22 mouse cellular contexts compared by ENCODE assay signal in genomic region chr12:112335641-112336040, GRCm38 (mm10).
A peak's percentile ranks its signal among the peaks of the same experiment; 100 is the strongest.
DNase-seq lines count a peak whose midpoint lies in the region; ATAC-seq and TF ChIP-seq lines count a peak whose summit lies in the region.
"Had no signal": no experiment of that assay in that cellular context is flagged by ENCODE, and none has a peak within 500 bp of the region (broad histone marks: within the 10 kb centered on the region; RNA-seq: fewer than 3 reads in every experiment).

No protein-coding gene starts in this region.

- no peaks in the 10 kb centered on the region for H3K9me3 ChIP-seq in forebrain, embryonic 16.5 days (ENCODE audit: control insufficient read depth, low read length)
- H3K9me3 ChIP-seq in midbrain, embryonic 12.5 days: no peaks in the 10 kb centered on the region
- H3K9me3 ChIP-seq: heart, embryonic 15.5 days; limb, embryonic 12.5 days; liver, embryonic 12.5 days; megakaryocyte, embryonic 14.5 days had no signal

- no peak overlapping the region for H3K4me3 ChIP-seq in forebrain, embryonic 16.5 days (replicated peaks; ENCODE audit: low read length)
- H3K4me3 ChIP-seq in midbrain, embryonic 12.5 days: no peak overlapping the region
- H3K4me3 ChIP-seq: heart, adult 2 months; heart, embryonic 15.5 days; layer of hippocampus, adult 2 months; limb, embryonic 12.5 days; liver, embryonic 12.5 days; megakaryocyte, embryonic 14.5 days; myocyte had no signal

- intact Hi-C loops in left cerebral cortex, postnatal 36 days (cut with DNase I): no loop called here

- no peak overlapping the region for H3K4me2 ChIP-seq in forebrain, embryonic 16.5 days (ENCODE audit: low read length)
- 0 out of 2 replicates have a peak overlapping the region, but pooled peaks have one; percentile 0 for H3K4me2 ChIP-seq in midbrain, embryonic 12.5 days (replicated peaks)
- H3K4me2 ChIP-seq: heart, embryonic 15.5 days; limb, embryonic 12.5 days; liver, embryonic 12.5 days had no signal

- peak overlapping the region; percentile 79 for H3K27ac ChIP-seq in forebrain, embryonic 16.5 days (ENCODE audit: low read length)
- peak overlapping the region; percentile 95 for H3K27ac ChIP-seq in midbrain, embryonic 12.5 days (replicated peaks)
- H3K27ac ChIP-seq: heart, adult 2 months; heart, embryonic 15.5 days; kidney, postnatal 0 days; layer of hippocampus, adult 2 months; limb, embryonic 12.5 days; liver, embryonic 12.5 days had no signal

- 19% methylated on average over 7 of the region's 7 CpGs for WGBS in forebrain, embryonic 16.5 days
- 58% methylated on average over 7 of the region's 7 CpGs for WGBS in midbrain, embryonic 12.5 days

- no peaks in the 10 kb centered on the region for H3K36me3 ChIP-seq in forebrain, embryonic 16.5 days (ENCODE audit: control insufficient read depth, insufficient read depth)
- H3K36me3 ChIP-seq in midbrain, embryonic 12.5 days: no peaks in the 10 kb centered on the region
- H3K36me3 ChIP-seq: heart, embryonic 15.5 days; limb, embryonic 12.5 days; liver, embryonic 12.5 days had no signal

- H3K9ac ChIP-seq in forebrain, embryonic 16.5 days (replicated peaks; ENCODE audit: low read depth, low read length): no peak overlapping the region
- H3K9ac ChIP-seq in midbrain, embryonic 12.5 days (replicated peaks): no peak overlapping the region
- H3K9ac ChIP-seq: heart, embryonic 15.5 days; limb, embryonic 12.5 days; liver, embryonic 12.5 days had no signal

- no peaks in the 10 kb centered on the region for H3K27me3 ChIP-seq in forebrain, embryonic 16.5 days (replicated peaks; ENCODE audit: control insufficient read depth, insufficient read depth, low read length)
- H3K27me3 ChIP-seq in midbrain, embryonic 12.5 days: peaks cover 16% of the 10 kb centered on the region

- peak; percentile 16 for DNase-seq in A20 (ENCODE audit: low read depth, low spot score)
- peak; percentile 78 for DNase-seq in brain, embryonic 14.5 days (ENCODE audit: low read depth)
- DNase-seq in left cerebral cortex, postnatal 36 days (ENCODE audit: low spot score in 2 of 2): no peak
- no peak for DNase-seq in spleen, postnatal 14 days (ENCODE audit: low spot score in 2 of 2)
- DNase-seq in cerebellum, postnatal 36 days: no peak
- DNase-seq in adrenal gland, adult 2 months: no peak
- DNase-seq: cerebellum, adult 11 months; cerebellum, postnatal 10 days; gastrocnemius, postnatal 25 days; heart, adult 2 months; kidney, adult 11 months; lung, adult 2 months; thymus, postnatal 36 days had no signal

- TF ChIP-seq CTCF in brain, embryonic 14.5 days (IDR thresholded peaks at IDR 0.05; ENCODE audit: borderline replicate concordance, extremely low read depth, insufficient read depth, insufficient read length): no peak

- no peak for TF ChIP-seq POLR2A in brain, embryonic 14.5 days (IDR thresholded peaks at IDR 0.05; ENCODE audit: borderline replicate concordance, extremely low read depth, insufficient read depth, insufficient read length, poor library complexity, severe bottlenecking)

- peaks cover 80% of the 10 kb centered on the region for H3K4me1 ChIP-seq in forebrain, embryonic 16.5 days (replicated peaks; ENCODE audit: control insufficient read depth, insufficient read depth, low read length)
- peaks cover 91% of the 10 kb centered on the region for H3K4me1 ChIP-seq in midbrain, embryonic 12.5 days

- ATAC-seq in forebrain, embryonic 16.5 days: no peak
- no peak for ATAC-seq in midbrain, embryonic 12.5 days (ENCODE audit: low FRiP score, low read depth)
- ATAC-seq: liver, embryonic 12.5 days had no signal

Comparison
In these comparisons a context has a peak if more than half of its experiments do, and no peak if none do; other contexts are left out.
1. DNase-seq: peak in A20 (single experiment) and brain, embryonic 14.5 days (single experiment); none in left cerebral cortex, postnatal 36 days (0 of 2), spleen, postnatal 14 days (0 of 2), cerebellum, postnatal 36 days (0 of 2) and adrenal gland, adult 2 months (single experiment).